Mouse (Mus musculus) Patski (cell line): ENCODE results near the gene Szrd1. TPM values are rescaled to one million over a fixed set of nuclear protein-coding genes. Genes with fewer than 3 reads are reported as not detected.
A peak's percentile ranks its signal among the peaks of the same experiment; 100 is the strongest.

Experiments
- ATAC-seq: fragments of 100-300 bp; one replicate; pipeline ENCODE4 v1.8.0; 2021
- CTCF ChIA-PET: fragments of 350-600 bp; sonication (Branson Sonifier 250); formaldehyde crosslinking; loops from one replicate; lab custom pipeline; 2022; ENCODE audit warnings: inconsistent platforms; lab: Charles Lee
- POLR2A ChIA-PET: fragments of 350-600 bp; sonication (Branson Sonifier 250); formaldehyde crosslinking; loops from one replicate; lab custom pipeline; 2022; ENCODE audit warnings: antibody characterized with exemption, inconsistent platforms; lab: Charles Lee
- DNase-seq: peaks from one replicate; pipeline ENCODE4 v3.0.0-alpha.2; 2011; ENCODE audit warnings: low read depth, low spot score
- H3K27me3 ChIP-seq: fragments of 371-371 bp; one replicate; pipeline ENCODE4 v1.5.1; 2021
- CTCF ChIP-seq: fragments of 100-300 bp; IDR thresholded peaks from one replicate; pipeline ENCODE4 v1.5.1; 2021
- in situ Hi-C: fragments of 300-500 bp; cut with MboI; formaldehyde crosslinking; loops from 3 replicates; pipeline ENCODE4 v1.11.1; 2018; ENCODE audit warnings: low pct_unique_long_range_greater_than_20kb, mixed read lengths
- polyA plus RNA-seq: library from polyadenylated mRNA; unstranded; gene quantifications from one replicate; pipeline ENCODE4 v1.2.3, GENCODE M21; 2021

The Szrd1 gene
- 54.3 TPM for polyA plus RNA-seq

GRCm38 (mm10) chr4:141139116-141139970 is at the start of gene Szrd1:
Szrd1 (minus strand) TSS chr4:141139775.
- no peak for TF ChIP-seq CTCF
- peak; percentile 73 for DNase-seq
- ChIA-PET POLR2A (interaction anchor here (0.6 kb wide), 1 partner anchor 187 kb away, joined by 3 read pairs; no protein-coding TSS in a partner anchor), CTCF (no interaction called here)
- no peaks in the 10 kb centered on the region for H3K27me3 ChIP-seq
- peak; percentile 77 for ATAC-seq
- in situ Hi-C loops: no loop called here

DNA sequence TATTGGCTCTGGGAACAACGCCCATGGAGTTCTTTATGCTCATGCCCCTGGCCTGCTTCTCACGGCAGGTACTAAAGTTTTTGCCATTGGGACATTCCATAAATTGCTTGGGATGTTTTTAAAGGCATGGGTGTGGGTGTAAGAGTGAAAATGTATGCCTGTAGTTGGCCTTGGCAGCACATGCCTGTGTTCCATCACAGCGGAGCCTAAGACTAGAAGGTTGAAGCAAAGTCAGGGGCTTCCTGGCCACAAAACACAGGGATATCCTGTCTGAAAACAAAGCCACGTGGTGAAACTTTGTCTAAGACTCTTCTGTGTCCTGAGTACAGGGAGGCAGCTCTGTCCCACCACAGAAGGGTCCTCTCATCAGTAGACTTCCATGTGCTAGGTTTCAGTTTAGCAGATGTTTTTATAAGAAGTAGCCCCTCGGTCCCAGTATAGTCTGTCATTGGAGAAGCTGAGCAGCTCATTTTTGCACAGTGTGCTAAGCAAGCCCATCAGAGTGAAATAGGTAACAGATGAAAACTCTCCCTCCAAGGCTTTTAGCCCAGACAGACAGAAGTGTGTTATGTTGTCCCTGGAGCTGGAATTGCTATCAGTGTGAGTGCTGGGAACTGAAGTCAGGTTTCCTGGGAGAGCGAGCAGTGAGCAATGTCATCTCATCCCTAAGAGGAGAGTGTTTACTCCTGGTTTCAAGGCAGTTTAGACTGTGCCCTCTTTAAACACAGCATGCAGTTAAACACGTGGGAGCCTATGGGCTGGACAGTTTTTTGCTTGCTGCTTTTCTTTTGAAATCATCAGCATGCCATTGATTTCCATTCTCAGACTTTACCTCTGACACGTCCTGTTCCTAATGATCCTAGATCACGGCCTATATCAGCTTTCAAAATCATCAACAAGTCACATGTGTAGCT is 47.6 kb upstream of the Szrd1 start:
- ChIA-PET CTCF (no interaction called here), POLR2A (interaction anchor here (0.7 kb wide), 1 partner anchor 8 kb away, joined by 3 read pairs; no protein-coding TSS in a partner anchor)
- DNase-seq (no peak), ATAC-seq (no peak)
- no peaks in the 10 kb centered on the region for H3K27me3 ChIP-seq
- TF ChIP-seq CTCF: no peak
- in situ Hi-C loops: no loop called here

DNA sequence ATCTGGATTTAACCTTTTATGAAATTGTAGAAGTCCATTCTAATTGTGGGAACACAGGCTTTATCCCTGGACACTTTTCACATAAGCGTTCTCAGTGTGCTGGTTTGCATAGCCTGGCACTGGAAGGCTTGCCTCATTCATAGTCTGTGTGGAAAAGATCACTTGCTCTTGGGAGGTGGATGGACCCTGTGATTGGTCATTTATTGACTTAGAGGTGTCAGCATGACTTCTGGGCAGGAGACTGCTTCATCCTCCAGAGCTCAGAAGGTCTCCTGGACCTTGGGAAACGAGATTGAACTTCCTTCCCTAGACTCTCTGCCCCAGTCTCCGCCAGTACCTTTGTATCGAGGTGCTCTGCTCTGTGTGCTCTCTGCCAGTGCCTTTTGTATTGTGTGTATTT is 44.9 kb upstream of the Szrd1 start:
- no peak for TF ChIP-seq CTCF
- POLR2A ChIA-PET: no interaction called here
- no peaks in the 10 kb centered on the region for H3K27me3 ChIP-seq
- DNase-seq (no peak), ATAC-seq (no peak)
- in situ Hi-C loops: no loop called here
- CTCF ChIA-PET: no interaction called here

DNA sequence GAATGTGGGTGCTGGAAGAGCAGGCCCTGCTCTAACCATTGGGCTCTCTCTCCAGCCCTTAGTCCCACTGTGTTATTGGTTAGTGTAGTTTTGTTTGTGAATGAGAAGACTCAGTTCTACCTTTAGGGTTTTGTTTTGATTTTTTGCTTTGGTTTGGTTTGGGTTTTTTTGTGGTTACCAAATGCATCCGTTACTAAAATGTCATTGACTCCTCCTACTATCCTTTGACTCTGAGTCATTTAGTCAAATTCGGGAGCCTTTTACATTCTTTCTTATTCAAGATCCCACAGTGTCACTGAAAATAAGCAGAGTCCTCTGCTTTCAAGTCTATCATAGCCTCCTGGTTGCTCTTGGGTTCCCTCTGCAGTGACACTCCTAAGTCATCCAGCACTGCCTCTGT is 44.4 kb upstream of the Szrd1 start:
- DNase-seq: no peak
- no peak for TF ChIP-seq CTCF
- POLR2A ChIA-PET: no interaction called here
- ATAC-seq: no peak
- no peaks in the 10 kb centered on the region for H3K27me3 ChIP-seq
- CTCF ChIA-PET: no interaction called here
- in situ Hi-C loops: no loop called here

- ATAC-seq: no peak
- ChIA-PET CTCF (no interaction called here), POLR2A (no interaction called here)
- TF ChIP-seq CTCF: no peak
- in situ Hi-C loops: no loop called here
- no peak for DNase-seq
- H3K27me3 ChIP-seq: no peaks in the 10 kb centered on the region
Observed at GRCm38 (mm10) chr4:141181981-141182380, 42.4 kb upstream of the Szrd1 start.

DNA sequence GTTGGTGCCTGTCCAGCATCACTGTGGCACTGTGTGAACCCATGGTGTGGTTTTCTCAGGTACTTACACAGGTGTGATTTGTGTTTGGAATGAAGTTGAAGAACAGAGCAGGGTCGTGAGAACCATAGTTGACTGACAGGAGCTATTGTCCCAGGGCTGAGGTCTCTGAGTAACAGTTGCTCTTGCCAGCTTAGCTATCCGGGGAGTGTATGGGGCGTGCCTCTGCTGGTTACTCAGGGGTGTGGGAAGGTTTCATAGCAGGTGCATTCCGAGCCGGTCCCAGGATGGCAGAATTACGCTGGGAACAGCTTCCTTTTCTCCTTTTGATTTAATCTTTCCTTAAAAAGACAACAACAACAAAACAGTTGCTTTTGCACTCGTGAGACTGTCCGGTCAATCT is 41.3 kb upstream of the Szrd1 start:
- ATAC-seq: no peak
- CTCF ChIA-PET: interaction anchor here (1.2 kb wide), 1 partner anchor 24 kb away, joined by 5 read pairs; no protein-coding TSS in a partner anchor
- in situ Hi-C loops: no loop called here
- POLR2A ChIA-PET: no interaction called here
- H3K27me3 ChIP-seq: no peaks in the 10 kb centered on the region
- TF ChIP-seq CTCF: no peak
- DNase-seq: no peak

- ChIA-PET POLR2A (interaction anchor here (0.8 kb wide), 1 partner anchor 8 kb away, joined by 3 read pairs; no protein-coding TSS in a partner anchor), CTCF (no interaction called here)
- DNase-seq (peak; percentile 50), ATAC-seq (no peak)
- in situ Hi-C loops: no loop called here
- no peak for TF ChIP-seq CTCF
- H3K27me3 ChIP-seq: no peaks in the 10 kb centered on the region
Observed at GRCm38 (mm10) chr4:141178500-141178899, 38.9 kb upstream of the Szrd1 start.

- ChIA-PET POLR2A (no interaction called here), CTCF (no interaction called here)
- ATAC-seq: no peak
- DNase-seq: no peak
- TF ChIP-seq CTCF: no peak
- in situ Hi-C loops: no loop called here
- H3K27me3 ChIP-seq: no peaks in the 10 kb centered on the region
Observed at GRCm38 (mm10) chr4:141176328-141176838, 36.8 kb upstream of the Szrd1 start.

- TF ChIP-seq CTCF: no peak
- ATAC-seq (no peak), DNase-seq (no peak)
- ChIA-PET CTCF (no interaction called here), POLR2A (no interaction called here)
- no peaks in the 10 kb centered on the region for H3K27me3 ChIP-seq
- in situ Hi-C loops: no loop called here
Observed at GRCm38 (mm10) chr4:141175783-141176182, 36.2 kb upstream of the Szrd1 start.

GRCm38 (mm10) chr4:141172121-141172520 is 32.5 kb upstream of the Szrd1 start:
- in situ Hi-C loops: no loop called here
- DNase-seq: no peak
- no peak for TF ChIP-seq CTCF
- ChIA-PET POLR2A (no interaction called here), CTCF (no interaction called here)
- ATAC-seq: no peak
- no peaks in the 10 kb centered on the region for H3K27me3 ChIP-seq
